In the genomic region with DNA sequence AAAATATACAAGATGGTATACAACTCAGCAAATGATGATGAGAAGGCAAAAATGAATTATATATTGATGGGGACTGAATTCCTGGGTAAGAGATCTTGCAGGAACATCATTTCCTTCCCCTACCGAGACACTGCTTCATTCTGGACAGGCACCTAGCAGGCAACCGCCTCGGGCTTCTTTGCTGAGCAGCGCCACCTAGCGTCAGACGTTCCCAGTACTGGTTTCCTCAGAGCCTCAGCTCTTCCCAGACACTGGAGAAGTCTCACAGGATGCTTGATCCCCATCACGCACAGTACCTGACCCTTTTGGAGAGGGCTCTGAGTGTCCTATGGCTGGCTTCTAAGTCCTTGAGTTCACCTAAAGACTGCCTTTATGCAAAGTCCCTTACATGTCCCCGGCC, we compare ENCODE assay signal across 8 mouse cellular contexts.
A peak's percentile ranks its signal among the peaks of the same experiment; 100 is the strongest.
DNase-seq lines count a peak whose midpoint lies in the region; ATAC-seq lines count a peak whose summit lies in the region.

No protein-coding gene starts in this region.

- no peak overlapping the region for H3K27ac ChIP-seq in kidney, embryonic 14.5 days (ENCODE audit: low read depth, low read length)
- no peak overlapping the region for H3K27ac ChIP-seq in limb, embryonic 13.5 days

- no peaks in the 10 kb centered on the region for H3K27me3 ChIP-seq in kidney, embryonic 14.5 days (ENCODE audit: control insufficient read depth, insufficient read depth, low read length)
- H3K27me3 ChIP-seq in limb, embryonic 13.5 days, result peaks cover 7% of the 10 kb centered on the region

- no peak overlapping the region for H3K4me2 ChIP-seq in kidney, embryonic 14.5 days (replicated peaks; ENCODE audit: low read depth, low read length)
- H3K4me2 ChIP-seq in limb, embryonic 13.5 days (replicated peaks), result no peak overlapping the region

- H3K4me3 ChIP-seq in kidney, embryonic 14.5 days (ENCODE audit: low read length), result no peak overlapping the region
- no peak overlapping the region for H3K4me3 ChIP-seq in limb, embryonic 13.5 days

- H3K36me3 ChIP-seq in kidney, embryonic 14.5 days (ENCODE audit: control insufficient read depth, insufficient read depth, low read length), result no peaks in the 10 kb centered on the region
- H3K36me3 ChIP-seq in limb, embryonic 13.5 days, result no peaks in the 10 kb centered on the region

- H3K4me1 ChIP-seq in kidney, embryonic 14.5 days (ENCODE audit: control insufficient read depth, insufficient read depth, low read length), result no peaks in the 10 kb centered on the region
- peaks cover 1% of the 10 kb centered on the region; the same call in 1 of the 2 replicates for H3K4me1 ChIP-seq in limb, embryonic 13.5 days

- H3K9me3 ChIP-seq in kidney, embryonic 14.5 days (ENCODE audit: control insufficient read depth, low read length), result no peaks in the 10 kb centered on the region
- H3K9me3 ChIP-seq in limb, embryonic 13.5 days, result no peaks in the 10 kb centered on the region

- WGBS in kidney, embryonic 14.5 days, result 18% methylated on average over 8 of the region's 8 CpGs
- 14% methylated on average over 8 of the region's 8 CpGs for WGBS in limb, embryonic 13.5 days

- no peak overlapping the region for H3K9ac ChIP-seq in kidney, embryonic 14.5 days (ENCODE audit: low read depth, low read length)
- no peak overlapping the region for H3K9ac ChIP-seq in limb, embryonic 13.5 days

- DNase-seq in cerebellum, adult 11 months, result peak; percentile 34
- peak; percentile 72 for DNase-seq in embryo, embryonic 9.5 days (ENCODE audit: extremely low spot score)
- peak; percentile 67 for DNase-seq in heart, adult 8-10 months (ENCODE audit: low spot score)
- DNase-seq in naive thymus-derived CD4-positive, alpha-beta T cell, adult 2 months (ENCODE audit: low read depth), result peak; percentile 29
- DNase-seq in spleen, postnatal 36 days (ENCODE audit: low spot score in 2 of 2), result peak; percentile 8 to 11

- no peak for ATAC-seq in cerebellum, adult (ENCODE audit: insufficient number of reproducible peaks, low FRiP score, low TSS enrichment)
- peak; percentile 82; the same call in 1 of the 2 replicates for ATAC-seq in kidney, embryonic 14.5 days (ENCODE audit: low FRiP score, low TSS enrichment)
- ATAC-seq in limb, embryonic 13.5 days (ENCODE audit: low FRiP score, low read depth), result peak; percentile 67; the same call in 1 of the 2 replicates

Comparison
In these comparisons a context has a peak if more than half of its experiments do, and no peak if none do; other contexts are left out.
1. DNase-seq: peak in every context shown above with its lines; median percentile 72 in embryo, embryonic 9.5 days; 67 in heart, adult 8-10 months; 34 in cerebellum, adult 11 months; 29 in naive thymus-derived CD4-positive, alpha-beta T cell, adult 2 months; 10 in spleen, postnatal 36 days.